Mouse (Mus musculus): ENCODE measurements at regions not wholly inside any gene's neighbourhood (a gene's known extent, or its start where the extent isn't known, plus 50 kb on each side); places are given as distances from the start of the nearest gene placed in this dataset.

DNA sequence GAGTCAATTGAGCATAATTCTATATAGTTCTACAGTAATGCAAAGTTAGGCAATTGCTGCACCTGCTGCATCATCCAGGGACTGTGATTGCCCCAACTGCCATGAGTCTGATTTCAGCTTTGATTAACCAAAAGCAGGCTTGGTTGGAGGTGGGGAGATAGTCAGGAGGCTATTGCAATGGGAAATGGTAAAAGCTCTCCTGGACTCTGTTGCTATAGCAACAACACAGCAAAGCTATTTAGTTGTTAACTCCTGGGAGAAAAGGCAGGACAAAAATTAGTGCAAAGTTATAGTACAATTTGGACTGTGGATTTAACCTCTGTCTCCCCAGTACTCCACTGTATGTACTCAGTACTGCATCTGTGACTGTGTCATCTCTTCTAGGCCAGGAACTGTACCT, 51.7 kb upstream of the Rasgrf1 start:
- DNase-seq = no peak

- peak in 1 of 2 experiments; percentile 5 for DNase-seq
Observed at GRCm38 (mm10) chr9:89850491-89851282, 59.0 kb upstream of the Rasgrf1 start.

GRCm38 (mm10) chr9:89849947-89850346, 59.8 kb upstream of the Rasgrf1 start:
- no peak for DNase-seq

- DNase-seq = no peak
Observed at GRCm38 (mm10) chr9:89848571-89848970, 61.1 kb upstream of the Rasgrf1 start.

- DNase-seq = no peak
Observed at GRCm38 (mm10) chr9:89846973-89847372, 62.7 kb upstream of the Rasgrf1 start.

- DNase-seq = no peak
Observed at GRCm38 (mm10) chr9:89842776-89843089, 67.0 kb upstream of the Rasgrf1 start.

DNA sequence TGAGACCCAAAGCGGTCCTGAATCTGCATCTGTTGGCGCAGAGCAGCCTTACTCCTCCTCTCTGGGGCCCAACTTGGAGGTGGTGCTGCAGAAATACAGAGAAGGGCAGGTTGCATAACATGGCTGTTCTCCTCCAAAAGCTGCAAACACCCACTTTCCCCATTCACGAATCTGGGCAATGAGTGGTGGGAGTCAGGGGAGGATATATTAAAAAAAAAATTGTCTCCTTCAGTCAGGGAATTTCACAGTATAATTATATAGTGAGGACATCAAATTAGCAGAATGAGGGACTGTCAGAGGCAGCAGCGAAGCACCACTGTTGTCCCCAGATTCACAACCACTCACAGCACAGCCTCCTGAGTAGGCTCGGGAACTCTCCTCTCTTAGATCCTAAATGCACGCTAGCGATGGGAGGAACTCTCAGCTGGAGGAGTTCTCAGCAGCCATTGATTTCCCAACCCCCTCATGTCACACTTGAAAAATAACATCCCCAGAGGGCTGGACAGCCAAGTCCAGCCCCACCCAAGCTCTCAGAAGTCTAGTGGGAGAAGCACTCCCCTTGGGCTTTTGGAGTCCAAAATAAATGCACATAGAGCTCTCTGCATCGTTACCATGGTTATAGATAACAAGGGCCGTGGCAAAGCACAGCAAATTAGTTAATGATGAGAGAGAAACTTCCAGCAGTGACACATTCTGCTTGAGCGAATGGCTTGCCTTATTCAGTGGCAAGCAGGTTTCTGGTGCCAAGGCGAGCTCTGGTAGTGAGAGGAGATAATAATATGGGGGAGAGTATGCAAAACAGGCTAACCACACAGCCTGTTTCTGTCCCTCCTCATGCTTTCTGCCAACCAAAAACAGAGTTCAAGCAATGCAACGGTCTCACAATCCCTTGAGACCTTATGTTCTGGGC, 67.6 kb upstream of the Rasgrf1 start:
- DNase-seq = peak in 1 of 2 experiments; percentile 9

GRCm38 (mm10) chr9:89841371-89841770, 68.3 kb upstream of the Rasgrf1 start:
- DNase-seq = no peak

- DNase-seq = no peak
Observed at GRCm38 (mm10) chr9:89836454-89837245, 73.1 kb upstream of the Rasgrf1 start.

GRCm38 (mm10) chr9:89833596-89833995, 76.1 kb upstream of the Rasgrf1 start:
- no peak for DNase-seq

- DNase-seq = no peak
Observed at GRCm38 (mm10) chr9:89831855-89832254, 77.9 kb upstream of the Rasgrf1 start.

DNA sequence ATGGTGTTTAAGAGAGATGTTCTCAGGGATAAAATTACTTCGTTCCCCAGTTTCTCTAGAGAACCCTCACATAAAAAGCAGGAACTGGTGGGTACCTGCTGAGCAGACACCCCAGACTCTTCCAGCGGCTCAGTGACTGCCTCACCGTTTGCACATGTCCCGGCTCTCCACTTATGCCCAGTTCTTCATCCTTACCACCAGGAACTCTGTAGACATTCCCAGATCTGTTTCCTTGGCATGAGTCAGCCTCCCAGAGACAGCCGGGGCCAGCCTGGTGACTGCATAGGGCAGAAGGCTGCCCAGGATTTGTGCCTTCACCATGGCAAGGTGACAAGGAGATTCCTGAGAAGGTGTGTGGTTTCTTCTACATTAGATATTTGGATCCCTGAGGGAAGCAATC, 81.6 kb upstream of the Rasgrf1 start:
- no peak for DNase-seq

DNA sequence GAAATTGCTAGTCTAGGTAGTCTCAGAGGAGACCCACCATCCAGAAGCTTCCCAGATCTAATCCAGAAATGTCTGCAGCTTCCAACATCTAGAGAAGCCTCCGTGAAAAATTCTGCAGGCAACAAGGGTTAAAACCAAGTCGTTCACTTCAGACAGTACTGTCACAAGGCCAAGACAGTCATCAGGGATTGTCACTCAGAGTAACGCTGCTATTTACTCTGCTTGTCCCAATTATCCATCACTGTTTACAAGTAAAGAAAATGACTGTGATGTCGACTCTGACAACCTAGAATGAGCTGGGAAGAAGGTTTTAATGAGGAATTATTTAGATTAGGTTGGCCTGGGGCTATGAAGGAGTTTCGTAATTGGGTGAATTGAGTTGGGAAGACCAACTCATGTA, 82.1 kb upstream of the Rasgrf1 start:
- no peak for DNase-seq

DNA sequence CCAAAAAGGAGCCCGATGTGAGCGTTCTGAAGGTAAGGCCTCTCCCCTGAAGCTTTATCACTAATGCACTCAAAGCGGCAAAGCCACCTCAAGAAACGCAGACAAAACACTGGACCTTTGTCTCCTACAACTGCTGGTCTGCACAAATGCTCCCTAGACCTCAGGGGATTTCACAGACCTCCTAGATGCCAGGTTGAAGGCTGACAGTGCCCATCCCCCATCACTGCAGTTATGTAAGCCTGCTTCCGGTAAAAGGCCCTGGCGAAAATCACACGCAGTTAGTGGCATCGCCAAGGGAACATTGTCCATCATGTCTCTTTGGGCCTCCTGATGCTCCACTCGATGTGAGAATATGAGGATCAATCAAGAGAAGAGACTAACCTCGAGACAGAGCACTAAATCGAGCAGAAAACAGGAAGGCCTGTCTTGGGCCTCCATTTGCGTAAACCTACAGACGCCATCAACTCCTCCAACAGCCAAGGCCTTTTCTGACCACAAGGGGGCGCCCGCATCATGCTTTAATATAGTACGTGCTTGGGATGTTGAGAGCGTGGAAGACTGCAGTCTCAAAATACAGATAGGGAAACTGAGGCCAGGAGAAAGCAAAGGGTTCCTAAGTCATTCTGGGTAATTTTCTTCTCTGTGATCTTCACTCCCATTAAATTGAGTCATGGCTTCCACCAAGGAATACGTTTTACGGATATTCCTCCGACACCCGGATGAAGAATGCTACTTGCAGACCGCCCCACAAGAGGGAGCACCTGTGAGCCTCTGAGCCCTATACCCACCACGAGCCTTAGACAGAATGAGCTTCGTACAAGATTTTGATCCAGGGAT, 82.8 kb upstream of the Rasgrf1 start:
- peak; percentile 85 to 86 for DNase-seq

DNA sequence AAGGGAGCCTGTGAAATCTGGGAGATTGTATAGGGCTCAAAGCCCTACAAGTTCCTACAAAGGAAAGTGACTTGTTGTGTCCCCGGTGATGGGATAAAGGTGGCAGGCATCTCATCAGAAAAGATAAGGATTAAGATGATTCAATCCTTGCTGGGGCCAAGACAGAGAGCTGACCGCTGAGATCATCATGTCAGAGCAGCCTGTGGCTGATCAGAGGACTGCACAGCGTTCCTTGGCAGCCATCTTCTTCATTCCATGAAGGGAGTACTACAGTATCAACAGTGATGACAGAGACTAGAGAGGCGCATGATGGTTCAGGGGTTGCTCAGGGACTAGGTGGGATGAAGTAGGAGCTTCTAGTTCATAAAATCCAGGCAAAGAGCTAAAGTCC, 83.6 kb upstream of the Ankrd34c start:
- no peak for DNase-seq

DNA sequence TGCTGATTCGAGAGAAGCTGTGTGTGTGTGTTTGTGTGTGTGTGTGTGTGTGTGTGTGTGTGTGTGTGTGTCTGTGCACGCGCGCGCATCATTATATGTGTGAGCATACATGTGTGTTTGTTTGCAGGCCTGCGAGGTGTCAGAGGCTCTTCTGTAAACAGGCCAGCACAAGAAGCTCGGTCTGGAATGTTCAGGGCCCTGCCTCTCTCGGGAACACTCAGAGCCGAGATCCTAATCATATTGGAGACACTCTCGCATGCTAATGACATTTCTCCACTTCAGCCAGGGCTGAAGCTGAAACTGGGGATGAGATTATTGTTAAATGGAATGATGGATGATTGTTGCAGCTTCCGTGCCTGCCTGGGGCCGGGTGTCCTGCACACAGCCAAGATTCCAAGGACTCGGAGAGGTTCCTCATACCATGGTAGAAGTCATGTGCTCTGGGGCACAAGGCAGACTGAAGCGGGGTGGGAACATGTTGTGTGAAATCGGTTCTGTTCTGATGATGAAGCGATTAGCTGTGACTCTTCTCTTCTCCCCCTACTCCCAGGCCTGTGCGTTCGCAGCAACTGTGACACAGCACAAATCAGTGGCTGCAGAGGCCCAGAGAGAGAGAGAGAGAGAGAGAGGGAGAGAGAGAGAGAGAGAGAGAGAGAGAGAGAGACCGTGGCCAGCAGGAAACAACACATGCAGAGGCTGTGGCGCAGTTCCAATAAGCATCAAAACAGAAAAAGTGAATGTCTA, 83.0 kb upstream of the Ankrd34c start:
- DNase-seq = no peak

DNA sequence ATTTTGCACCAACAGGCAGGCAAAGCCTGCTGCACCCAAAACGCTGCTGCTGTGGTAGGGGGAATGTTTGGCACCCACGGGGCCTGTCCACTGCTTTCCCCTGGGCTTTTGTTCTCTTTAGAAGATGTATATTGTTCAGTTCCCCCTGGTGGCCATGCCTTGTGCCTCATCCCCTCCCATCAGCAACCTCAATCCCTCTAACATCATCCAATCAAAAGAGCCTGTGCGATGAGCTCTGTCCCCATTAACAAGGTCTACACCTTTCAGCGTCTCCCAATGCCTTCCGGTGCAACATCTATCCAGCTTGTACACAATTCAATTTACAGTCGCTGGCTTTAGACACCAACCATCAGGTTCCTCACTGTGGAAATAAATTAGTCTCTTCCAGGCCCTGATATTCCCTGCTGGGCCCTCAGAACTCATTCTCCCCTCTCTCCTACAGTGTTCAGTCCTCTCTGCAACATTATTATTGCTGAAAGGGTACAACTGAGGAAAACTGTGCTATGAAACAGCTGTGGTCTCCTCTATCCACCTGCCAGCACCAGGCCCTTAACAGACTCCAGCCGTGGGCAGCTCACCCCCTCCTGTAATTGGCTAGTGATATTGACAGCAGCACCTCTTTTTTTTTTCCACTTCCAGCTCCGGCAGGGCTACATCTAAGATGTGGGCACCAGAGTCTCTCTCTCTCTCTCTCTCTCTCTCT, 75.5 kb upstream of the Ankrd34c start:
- DNase-seq = no peak

DNA sequence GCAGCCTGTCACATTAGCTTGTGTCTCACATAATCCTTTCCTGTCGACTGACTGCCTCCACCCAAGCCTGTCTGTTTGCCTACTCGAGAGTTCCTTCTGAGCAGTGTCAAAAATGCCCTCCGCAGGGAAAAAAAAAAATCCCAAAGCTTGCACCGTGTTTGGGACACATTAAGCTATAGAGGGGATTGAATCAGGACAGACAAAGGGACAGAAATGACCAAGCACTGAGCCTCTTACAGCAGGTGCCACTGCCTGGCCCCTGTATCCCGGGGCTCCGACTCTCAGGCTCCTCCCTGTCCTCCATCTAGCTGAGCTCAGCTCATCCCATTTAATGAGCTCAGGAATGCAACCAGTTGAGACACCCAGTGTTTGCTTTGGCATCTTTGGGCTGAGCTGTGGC, 69.1 kb upstream of the Ankrd34c start:
- no peak for DNase-seq

- DNase-seq = peak in 1 of 2 experiments; percentile 5
Observed at GRCm38 (mm10) chr9:89802658-89803057, 64.4 kb upstream of the Ankrd34c start.

- peak; percentile 25 for DNase-seq
Observed at GRCm38 (mm10) chr9:89793018-89793417, 54.7 kb upstream of the Ankrd34c start.

GRCm38 (mm10) chr9:89789926-89790325, 51.7 kb upstream of the Ankrd34c start:
- DNase-seq = no peak

All from lung, adult 18-20 months (tissue).